Mouse (Mus musculus): ENCODE measurements at regions not wholly inside any gene's neighbourhood (a gene's known extent, or its start where the extent isn't known, plus 50 kb on each side); places are given as distances from the start of the nearest gene placed in this dataset.

GRCm38 (mm10) chr7:135767493-135767892 lies 51.3 kb upstream of the Mki67 start:
- DNase-seq (ENCODE audit: low spot score) (no peak), ATAC-seq (replicated peaks; ENCODE audit: insufficient number of reproducible peaks, low FRiP score, low TSS enrichment, low read depth) (no peak)
- no peak overlapping the region for H3K4me3 ChIP-seq (ENCODE audit: low read depth, low read length)
- WGBS, result 83% methylated on average over 6 of the region's 6 CpGs
- no peak overlapping the region for H3K27ac ChIP-seq (replicated peaks; ENCODE audit: low read depth, low read length)
- H3K9me3 ChIP-seq (replicated peaks; ENCODE audit: control insufficient read depth, low read length), result no peaks in the 10 kb centered on the region
- no peak overlapping the region for H3K9ac ChIP-seq (replicated peaks; ENCODE audit: low read length)
- no peaks in the 10 kb centered on the region for H3K27me3 ChIP-seq (ENCODE audit: control insufficient read depth, insufficient read depth, low read length)
- no peak overlapping the region for H3K4me2 ChIP-seq (ENCODE audit: low read depth, low read length)
- H3K4me1 ChIP-seq (ENCODE audit: control insufficient read depth, insufficient read depth, low read length), result no peaks in the 10 kb centered on the region
- no peaks in the 10 kb centered on the region for H3K36me3 ChIP-seq (replicated peaks; ENCODE audit: control insufficient read depth, insufficient read depth, low read depth, low read length)

- Histone ChIP-seq H3K27ac (replicated peaks; ENCODE audit: low read depth, low read length) (no peak overlapping the region), H3K27me3 (ENCODE audit: control insufficient read depth, insufficient read depth, low read length) (no peaks in the 10 kb centered on the region), H3K4me3 (ENCODE audit: low read depth, low read length) (no peak overlapping the region), H3K9ac (replicated peaks; ENCODE audit: low read length) (no peak overlapping the region), H3K4me1 (ENCODE audit: control insufficient read depth, insufficient read depth, low read length) (no peaks in the 10 kb centered on the region), H3K4me2 (ENCODE audit: low read depth, low read length) (no peak overlapping the region), H3K36me3 (replicated peaks; ENCODE audit: control insufficient read depth, insufficient read depth, low read depth, low read length) (no peaks in the 10 kb centered on the region), H3K9me3 (replicated peaks; ENCODE audit: control insufficient read depth, low read length) (no peaks in the 10 kb centered on the region)
- 86% methylated on average over 11 of the region's 11 CpGs for whole genome bisulfite sequencing
- DNase-seq (ENCODE audit: low spot score), result no peak
- 0 out of 2 replicates have a peak, but pooled peaks have one; percentile 57 for ATAC-seq (replicated peaks; ENCODE audit: insufficient number of reproducible peaks, low FRiP score, low TSS enrichment, low read depth)
These were observed 51.9 kb upstream of the Mki67 start for GRCm38 (mm10) chr7:135768064-135768463.

- Histone ChIP-seq H3K4me1 (ENCODE audit: control insufficient read depth, insufficient read depth, low read length) (no peaks in the 10 kb centered on the region), H3K36me3 (replicated peaks; ENCODE audit: control insufficient read depth, insufficient read depth, low read depth, low read length) (no peaks in the 10 kb centered on the region), H3K4me2 (ENCODE audit: low read depth, low read length) (no peak overlapping the region), H3K27ac (replicated peaks; ENCODE audit: low read depth, low read length) (no peak overlapping the region), H3K9ac (replicated peaks; ENCODE audit: low read length) (no peak overlapping the region), H3K4me3 (ENCODE audit: low read depth, low read length) (no peak overlapping the region), H3K27me3 (ENCODE audit: control insufficient read depth, insufficient read depth, low read length) (no peaks in the 10 kb centered on the region), H3K9me3 (replicated peaks; ENCODE audit: control insufficient read depth, low read length) (no peaks in the 10 kb centered on the region)
- 16% methylated on average over 3 of the region's 3 CpGs for WGBS
- ATAC-seq (replicated peaks; ENCODE audit: insufficient number of reproducible peaks, low FRiP score, low TSS enrichment, low read depth), result 0 out of 2 replicates have a peak, but pooled peaks have one; percentile 49
- DNase-seq (ENCODE audit: low spot score), result peak; percentile 90
These were observed 52.4 kb upstream of the Mki67 start for GRCm38 (mm10) chr7:135768592-135768991.

GRCm38 (mm10) chr7:135769082-135769673 lies 53.0 kb upstream of the Mki67 start:
- Histone ChIP-seq H3K27ac (replicated peaks; ENCODE audit: low read depth, low read length) (no peak overlapping the region), H3K9me3 (replicated peaks; ENCODE audit: control insufficient read depth, low read length) (no peaks in the 10 kb centered on the region), H3K4me1 (ENCODE audit: control insufficient read depth, insufficient read depth, low read length) (no peaks in the 10 kb centered on the region), H3K9ac (replicated peaks; ENCODE audit: low read length) (no peak overlapping the region), H3K36me3 (replicated peaks; ENCODE audit: control insufficient read depth, insufficient read depth, low read depth, low read length) (no peaks in the 10 kb centered on the region), H3K27me3 (ENCODE audit: control insufficient read depth, insufficient read depth, low read length) (no peaks in the 10 kb centered on the region), H3K4me3 (ENCODE audit: low read depth, low read length) (no peak overlapping the region), H3K4me2 (ENCODE audit: low read depth, low read length) (no peak overlapping the region)
- WGBS, result 81% methylated on average over 21 of the region's 21 CpGs
- ATAC-seq (replicated peaks; ENCODE audit: insufficient number of reproducible peaks, low FRiP score, low TSS enrichment, low read depth) (no peak), DNase-seq (ENCODE audit: low spot score) (no peak)

- DNase-seq (ENCODE audit: low spot score) (no peak), ATAC-seq (replicated peaks; ENCODE audit: insufficient number of reproducible peaks, low FRiP score, low TSS enrichment, low read depth) (no peak)
- no peak overlapping the region for H3K27ac ChIP-seq (replicated peaks; ENCODE audit: low read depth, low read length)
- H3K9ac ChIP-seq (replicated peaks; ENCODE audit: low read length), result no peak overlapping the region
- 68% methylated on average over 6 of the region's 6 CpGs for WGBS
- no peak overlapping the region for H3K4me2 ChIP-seq (ENCODE audit: low read depth, low read length)
- H3K9me3 ChIP-seq (replicated peaks; ENCODE audit: control insufficient read depth, low read length), result no peaks in the 10 kb centered on the region
- no peak overlapping the region for H3K4me3 ChIP-seq (ENCODE audit: low read depth, low read length)
- no peaks in the 10 kb centered on the region for H3K4me1 ChIP-seq (ENCODE audit: control insufficient read depth, insufficient read depth, low read length)
- H3K27me3 ChIP-seq (ENCODE audit: control insufficient read depth, insufficient read depth, low read length), result no peaks in the 10 kb centered on the region
- H3K36me3 ChIP-seq (replicated peaks; ENCODE audit: control insufficient read depth, insufficient read depth, low read depth, low read length), result no peaks in the 10 kb centered on the region
These were observed 53.9 kb upstream of the Mki67 start for GRCm38 (mm10) chr7:135770051-135770450.

GRCm38 (mm10) chr7:135775832-135776433 lies 59.8 kb upstream of the Mki67 start:
- no peaks in the 10 kb centered on the region for H3K4me1 ChIP-seq (ENCODE audit: control insufficient read depth, insufficient read depth, low read length)
- no peak overlapping the region for H3K4me2 ChIP-seq (ENCODE audit: low read depth, low read length)
- no peak overlapping the region for H3K9ac ChIP-seq (replicated peaks; ENCODE audit: low read length)
- 41% methylated on average over 7 of the region's 7 CpGs for WGBS
- no peaks in the 10 kb centered on the region for H3K9me3 ChIP-seq (replicated peaks; ENCODE audit: control insufficient read depth, low read length)
- no peak overlapping the region for H3K4me3 ChIP-seq (ENCODE audit: low read depth, low read length)
- H3K27me3 ChIP-seq (ENCODE audit: control insufficient read depth, insufficient read depth, low read length), result no peaks in the 10 kb centered on the region
- peak; percentile 86 for DNase-seq (ENCODE audit: low spot score)
- ATAC-seq (replicated peaks; ENCODE audit: insufficient number of reproducible peaks, low FRiP score, low TSS enrichment, low read depth), result peak; percentile 66; the same call in 1 of the 2 replicates
- peak overlapping the region; percentile 70 for H3K27ac ChIP-seq (replicated peaks; ENCODE audit: low read depth, low read length)
- H3K36me3 ChIP-seq (replicated peaks; ENCODE audit: control insufficient read depth, insufficient read depth, low read depth, low read length), result no peaks in the 10 kb centered on the region

GRCm38 (mm10) chr7:135790167-135790566 lies 74.0 kb upstream of the Mki67 start:
- Histone ChIP-seq H3K4me2 (ENCODE audit: low read depth, low read length) (no peak overlapping the region), H3K4me3 (ENCODE audit: low read depth, low read length) (no peak overlapping the region), H3K27me3 (ENCODE audit: control insufficient read depth, insufficient read depth, low read length) (no peaks in the 10 kb centered on the region), H3K36me3 (replicated peaks; ENCODE audit: control insufficient read depth, insufficient read depth, low read depth, low read length) (no peaks in the 10 kb centered on the region), H3K27ac (replicated peaks; ENCODE audit: low read depth, low read length) (no peak overlapping the region), H3K9ac (replicated peaks; ENCODE audit: low read length) (no peak overlapping the region), H3K4me1 (ENCODE audit: control insufficient read depth, insufficient read depth, low read length) (no peaks in the 10 kb centered on the region), H3K9me3 (replicated peaks; ENCODE audit: control insufficient read depth, low read length) (no peaks in the 10 kb centered on the region)
- ATAC-seq (replicated peaks; ENCODE audit: insufficient number of reproducible peaks, low FRiP score, low TSS enrichment, low read depth) (no peak), DNase-seq (ENCODE audit: low spot score) (no peak)
- 88% methylated on average over 1 of the region's 1 CpGs for WGBS

GRCm38 (mm10) chr7:135790978-135791377 lies 74.8 kb upstream of the Mki67 start:
- Histone ChIP-seq H3K9ac (replicated peaks; ENCODE audit: low read length) (no peak overlapping the region), H3K27ac (replicated peaks; ENCODE audit: low read depth, low read length) (no peak overlapping the region)

More at GRCm38 (mm10) chr7:135790978-135791377, 74.8 kb upstream of the Mki67 start:
- WGBS, result 0% methylated on average over 3 of the region's 3 CpGs
- Histone ChIP-seq H3K4me3 (ENCODE audit: low read depth, low read length) (no peak overlapping the region), H3K27me3 (ENCODE audit: control insufficient read depth, insufficient read depth, low read length) (no peaks in the 10 kb centered on the region), H3K36me3 (replicated peaks; ENCODE audit: control insufficient read depth, insufficient read depth, low read depth, low read length) (no peaks in the 10 kb centered on the region), H3K4me1 (ENCODE audit: control insufficient read depth, insufficient read depth, low read length) (no peaks in the 10 kb centered on the region), H3K4me2 (ENCODE audit: low read depth, low read length) (no peak overlapping the region), H3K9me3 (replicated peaks; ENCODE audit: control insufficient read depth, low read length) (no peaks in the 10 kb centered on the region)
- ATAC-seq (replicated peaks; ENCODE audit: insufficient number of reproducible peaks, low FRiP score, low TSS enrichment, low read depth), result no peak
- DNase-seq (ENCODE audit: low spot score), result peak; percentile 84

Measured in embryonic facial prominence, embryonic 11.5 days (tissue).